Mouse (Mus musculus) forebrain, embryonic 14.5 days (tissue): Measurements from ENCODE around the gene Oxt. TPM values are rescaled to one million over a fixed set of nuclear protein-coding genes. Genes with fewer than 3 reads are reported as not detected.

Experiments
- ATAC-seq: fragments of 200-750 bp; cut with Nextera tagmentation; 2 replicates; pipeline ENCODE4 v1.8.0; 2017; ENCODE audit warnings: mild to moderate bottlenecking, moderate library complexity
- DNase-seq: peaks from one replicate; pipeline ENCODE4 v3.0.0-alpha.2; 2015; ENCODE audit warnings: low spot score
- H3K27ac ChIP-seq: fragments of 300-500 bp; sonication (generic); 2 replicates; pipeline ENCODE4 v1.5.1; 2014; ENCODE audit warnings: low read depth, mild to moderate bottlenecking, control low read depth, low read length, moderate library complexity
- H3K27me3 ChIP-seq: fragments of 300-500 bp; sonication (generic); replicated peaks from 2 replicates; pipeline ENCODE4 v1.6.1; 2014; ENCODE audit warnings: low read length, control low read depth, mixed read lengths; ENCODE audit not compliant: control insufficient read depth, insufficient read depth
- H3K36me3 ChIP-seq: fragments of 300-500 bp; sonication (generic); 2 replicates; pipeline ENCODE4 v1.6.1; 2014; ENCODE audit warnings: low read length, control low read depth; ENCODE audit not compliant: control insufficient read depth, insufficient read depth
- H3K4me1 ChIP-seq: fragments of 300-500 bp; sonication (generic); 2 replicates; pipeline ENCODE4 v1.6.1; 2014; ENCODE audit warnings: antibody characterized with exemption, low read length, control low read depth; ENCODE audit not compliant: control insufficient read depth, insufficient read depth
- H3K4me2 ChIP-seq: fragments of 300-500 bp; sonication (generic); 2 replicates; pipeline ENCODE4 v1.6.1; 2014; ENCODE audit warnings: mild to moderate bottlenecking, control low read depth, low read length
- H3K4me3 ChIP-seq: fragments of 300-500 bp; sonication (generic); 2 replicates; pipeline ENCODE4 v1.5.1; 2014; ENCODE audit warnings: low read depth, low read length, control low read depth
- H3K9ac ChIP-seq: fragments of 300-500 bp; sonication (generic); 2 replicates; pipeline ENCODE4 v1.6.1; 2014; ENCODE audit warnings: mild to moderate bottlenecking, low read length, control low read depth, moderate library complexity
- H3K9me3 ChIP-seq: fragments of 300-500 bp; sonication (generic); replicated peaks from 2 replicates; pipeline ENCODE4 v1.6.1; 2016; ENCODE audit warnings: low read length, control low read depth, mixed read lengths; ENCODE audit not compliant: control insufficient read depth
- WGBS: fragments of 180-500 bp; shearing (Covaris S2); extraction: QIAGEN DNeasy Blood & Tissue Kit; methylation state at CpG from one replicate; pipeline ENCODE4 v1.1.7; 2014; 5-methylcytosine and 5-hydroxymethylcytosine counted together
- polyA plus RNA-seq: library from polyadenylated mRNA; unstranded; fragments of >200 nt; fragmentation: Nextera tagmentation; extraction: Ambion mirVana; gene quantifications from 2 replicates; pipeline ENCODE4 v1.2.1, GENCODE M21; 2014

Gene Oxt
- 0.66 TPM in 1 of 2 replicates, not detected in the other for polyA plus RNA-seq

DNA sequence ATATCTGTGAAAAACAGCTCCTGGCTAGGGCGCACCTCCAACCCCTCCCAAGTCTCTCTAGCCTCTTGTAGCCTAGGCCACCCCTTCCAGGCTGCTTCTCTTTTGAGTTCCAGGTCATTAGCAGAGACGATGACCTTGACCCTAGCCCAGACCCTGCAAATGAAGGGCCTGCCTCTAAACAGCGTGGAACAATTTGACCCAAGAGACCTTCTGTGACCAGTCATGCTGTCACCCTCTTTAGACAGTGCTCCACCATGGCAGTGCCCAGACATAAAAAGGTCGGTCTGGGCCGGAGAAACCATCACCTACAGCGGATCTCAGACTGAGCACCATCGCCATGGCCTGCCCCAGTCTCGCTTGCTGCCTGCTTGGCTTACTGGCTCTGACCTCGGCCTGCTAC is at the start of gene Oxt:
TSS of gene Oxt (plus strand) at position 301 of the 400 bp plus-strand sequence.
- ATAC-seq, result no peak

DNA sequence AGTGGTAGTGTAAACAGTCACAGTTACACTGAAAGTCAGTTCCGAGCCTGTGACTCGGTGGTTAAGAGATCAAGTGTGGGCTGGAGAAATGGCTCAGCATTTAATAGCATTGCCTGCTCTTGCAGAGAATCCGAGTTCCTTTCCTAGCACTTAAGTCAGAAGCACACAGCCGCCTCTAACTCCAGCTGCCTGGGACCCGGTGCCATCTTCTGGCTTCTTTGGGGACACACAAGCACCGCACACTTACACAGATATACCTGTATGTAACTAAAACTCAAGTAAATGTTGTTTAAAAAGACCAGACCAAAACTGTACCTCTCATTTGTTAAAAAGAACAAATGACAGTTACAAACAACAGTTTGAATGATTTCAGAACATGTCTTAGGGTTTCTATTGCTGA is 47.5 kb upstream of the Oxt start:
- Histone ChIP-seq H3K4me2 (no peak overlapping the region), H3K4me1 (no peaks in the 10 kb centered on the region), H3K27ac (no peak overlapping the region), H3K9me3 (no peaks in the 10 kb centered on the region), H3K27me3 (no peaks in the 10 kb centered on the region), H3K36me3 (peaks cover 53% of the 10 kb centered on the region), H3K9ac (no peak overlapping the region), H3K4me3 (no peak overlapping the region)
- 81% methylated on average over 6 of the region's 6 CpGs for WGBS
- DNase-seq (peak; percentile 6), ATAC-seq (no peak)

More for the DNA sequence above, at the start of gene Oxt:
- H3K27ac ChIP-seq, result no peak within 1 kb of the TSS
- WGBS, result 47% methylated on average over 9 of the region's 9 CpGs
- DNase-seq, result no peak
- H3K9me3 ChIP-seq, result no peaks in the 10 kb centered on the region
- peaks cover 56% of the 10 kb centered on the region for H3K27me3 ChIP-seq
- peak within 1 kb of the TSS; percentile 40 for H3K4me2 ChIP-seq
- no peaks in the 10 kb centered on the region for H3K4me1 ChIP-seq
- no peaks in the 10 kb centered on the region for H3K36me3 ChIP-seq
- peak within 1 kb of the TSS; percentile 35 for H3K9ac ChIP-seq
- H3K4me3 ChIP-seq, result peak within 1 kb of the TSS; percentile 14

GRCm38 (mm10) chr2:130529290-130529689 is 46.7 kb upstream of the Oxt start:
- DNase-seq (no peak), ATAC-seq (no peak)
- Histone ChIP-seq H3K27ac (no peak overlapping the region), H3K4me2 (no peak overlapping the region), H3K9ac (no peak overlapping the region), H3K9me3 (no peaks in the 10 kb centered on the region), H3K4me3 (no peak overlapping the region), H3K4me1 (no peaks in the 10 kb centered on the region), H3K27me3 (no peaks in the 10 kb centered on the region), H3K36me3 (peaks cover 58% of the 10 kb centered on the region)
- 88% methylated on average over 2 of the region's 2 CpGs for WGBS

GRCm38 (mm10) chr2:130529925-130530324 is 46.0 kb upstream of the Oxt start:
- H3K27me3 ChIP-seq, result no peaks in the 10 kb centered on the region
- WGBS, result 89% methylated on average over 7 of the region's 7 CpGs
- no peaks in the 10 kb centered on the region for H3K4me1 ChIP-seq
- H3K9ac ChIP-seq, result no peak overlapping the region
- DNase-seq, result no peak
- no peaks in the 10 kb centered on the region for H3K9me3 ChIP-seq
- H3K4me2 ChIP-seq, result no peak overlapping the region
- H3K4me3 ChIP-seq, result no peak overlapping the region
- ATAC-seq, result no peak
- no peak overlapping the region for H3K27ac ChIP-seq
- peaks cover 64% of the 10 kb centered on the region for H3K36me3 ChIP-seq

- ATAC-seq, result no peak
- 97% methylated on average over 2 of the region's 2 CpGs for WGBS
- Histone ChIP-seq H3K4me1 (no peaks in the 10 kb centered on the region), H3K4me2 (no peak overlapping the region), H3K9me3 (no peaks in the 10 kb centered on the region), H3K36me3 (peaks cover 66% of the 10 kb centered on the region), H3K27ac (no peak overlapping the region), H3K9ac (no peak overlapping the region), H3K27me3 (no peaks in the 10 kb centered on the region), H3K4me3 (no peak overlapping the region)
- no peak for DNase-seq
These were observed 43.8 kb upstream of the Oxt start for GRCm38 (mm10) chr2:130532201-130532600.

- H3K36me3 ChIP-seq, result peaks cover 81% of the 10 kb centered on the region
- no peaks in the 10 kb centered on the region for H3K4me1 ChIP-seq
- H3K27me3 ChIP-seq, result no peaks in the 10 kb centered on the region
- ATAC-seq (no peak), DNase-seq (no peak)
- no peak overlapping the region for H3K27ac ChIP-seq
- no peak overlapping the region for H3K9ac ChIP-seq
- H3K9me3 ChIP-seq, result no peaks in the 10 kb centered on the region
- H3K4me3 ChIP-seq, result no peak overlapping the region
- WGBS, result 92% methylated on average over 6 of the region's 6 CpGs
- no peak overlapping the region for H3K4me2 ChIP-seq
These were observed 41.0 kb upstream of the Oxt start for GRCm38 (mm10) chr2:130535017-130535416.

GRCm38 (mm10) chr2:130536890-130537289 is 39.1 kb upstream of the Oxt start:
- 73% methylated on average over 3 of the region's 3 CpGs for WGBS
- peaks cover 88% of the 10 kb centered on the region for H3K36me3 ChIP-seq
- ATAC-seq, result no peak

GRCm38 (mm10) chr2:130538876-130539546 is 37.0 kb upstream of the Oxt start:
- no peaks in the 10 kb centered on the region for H3K4me1 ChIP-seq
- H3K4me3 ChIP-seq, result no peak overlapping the region
- DNase-seq, result no peak
- H3K9me3 ChIP-seq, result no peaks in the 10 kb centered on the region
- WGBS, result 92% methylated on average over 8 of the region's 8 CpGs
- ATAC-seq, result no peak
- no peaks in the 10 kb centered on the region for H3K27me3 ChIP-seq
- H3K36me3 ChIP-seq, result peaks cover 90% of the 10 kb centered on the region
- H3K4me2 ChIP-seq, result no peak overlapping the region
- H3K9ac ChIP-seq, result no peak overlapping the region
- no peak overlapping the region for H3K27ac ChIP-seq

More at GRCm38 (mm10) chr2:130536890-130537289, 39.1 kb upstream of the Oxt start:
- no peak overlapping the region for H3K9ac ChIP-seq
- no peaks in the 10 kb centered on the region for H3K9me3 ChIP-seq
- H3K4me3 ChIP-seq, result no peak overlapping the region
- no peak overlapping the region for H3K27ac ChIP-seq
- DNase-seq, result no peak
- no peaks in the 10 kb centered on the region for H3K4me1 ChIP-seq
- no peaks in the 10 kb centered on the region for H3K27me3 ChIP-seq
- no peak overlapping the region for H3K4me2 ChIP-seq

GRCm38 (mm10) chr2:130540266-130540665 is 35.7 kb upstream of the Oxt start:
- peaks cover 90% of the 10 kb centered on the region for H3K36me3 ChIP-seq

More at GRCm38 (mm10) chr2:130540266-130540665, 35.7 kb upstream of the Oxt start:
- no peaks in the 10 kb centered on the region for H3K9me3 ChIP-seq
- 89% methylated on average over 9 of the region's 9 CpGs for WGBS
- H3K4me1 ChIP-seq, result no peaks in the 10 kb centered on the region
- H3K27ac ChIP-seq, result no peak overlapping the region
- ATAC-seq (no peak), DNase-seq (no peak)
- H3K4me2 ChIP-seq, result no peak overlapping the region
- no peaks in the 10 kb centered on the region for H3K27me3 ChIP-seq
- no peak overlapping the region for H3K4me3 ChIP-seq
- no peak overlapping the region for H3K9ac ChIP-seq
